Mouse (Mus musculus): Measurements from ENCODE around the gene Mrpl41.
A peak's percentile ranks its signal among the peaks of the same experiment; 100 is the strongest.

DNA sequence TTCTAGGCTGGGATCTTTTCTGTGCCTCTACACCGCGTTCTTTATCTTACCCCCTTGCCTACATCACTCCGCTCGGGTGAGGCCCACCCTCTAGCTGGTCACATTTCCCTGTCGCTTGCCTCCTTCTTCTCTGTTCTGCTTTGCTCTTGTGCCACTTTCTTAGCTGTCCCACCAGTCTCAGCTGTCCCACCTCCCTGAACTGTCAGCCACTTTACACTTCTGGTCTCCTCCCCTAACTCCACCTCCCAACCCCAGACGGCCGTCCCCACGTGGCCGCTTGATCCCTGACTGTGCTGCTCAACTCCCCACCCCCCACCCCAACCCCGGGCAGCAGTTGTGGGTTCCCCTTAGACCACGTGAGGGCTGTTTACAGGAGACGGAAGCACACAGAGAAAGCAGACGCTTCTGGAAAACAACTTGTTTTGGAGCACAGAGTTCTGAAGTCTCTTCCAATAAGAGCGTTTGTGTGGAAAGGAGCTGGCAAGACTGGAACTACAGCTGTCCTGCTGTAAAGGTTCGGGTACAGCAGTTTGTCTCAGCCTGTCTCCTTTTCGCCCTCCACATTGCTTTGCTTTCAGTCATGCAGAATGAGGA lies 903 bp upstream of the Mrpl41 start, which contains the start of gene Pnpla7:
- TF ChIP-seq POLR2A (IDR thresholded peaks at IDR 0.05; ENCODE audit: extremely low read depth, insufficient read depth, low read length), result peak; percentile 61; the same call in 1 of the 2 replicates
- TF ChIP-seq CTCF (IDR thresholded peaks at IDR 0.05; ENCODE audit: extremely low read depth, insufficient read depth, low read length), result no peak
